Mouse (Mus musculus) bone marrow macrophage, adult 2 months (primary cell): Measurements from ENCODE around the gene Rae1.

Source experiments
- CTCF ChIP-seq: IDR thresholded peaks from 2 replicates; pipeline ENCODE4 v1.5.1; 2012; ENCODE audit warnings: low read depth, mild to moderate bottlenecking, low read length, moderate library complexity
- POLR2A ChIP-seq: IDR thresholded peaks from 2 replicates; pipeline ENCODE4 v1.6.1; 2012; ENCODE audit warnings: mild to moderate bottlenecking, low read depth, low read length, borderline replicate concordance

DNA sequence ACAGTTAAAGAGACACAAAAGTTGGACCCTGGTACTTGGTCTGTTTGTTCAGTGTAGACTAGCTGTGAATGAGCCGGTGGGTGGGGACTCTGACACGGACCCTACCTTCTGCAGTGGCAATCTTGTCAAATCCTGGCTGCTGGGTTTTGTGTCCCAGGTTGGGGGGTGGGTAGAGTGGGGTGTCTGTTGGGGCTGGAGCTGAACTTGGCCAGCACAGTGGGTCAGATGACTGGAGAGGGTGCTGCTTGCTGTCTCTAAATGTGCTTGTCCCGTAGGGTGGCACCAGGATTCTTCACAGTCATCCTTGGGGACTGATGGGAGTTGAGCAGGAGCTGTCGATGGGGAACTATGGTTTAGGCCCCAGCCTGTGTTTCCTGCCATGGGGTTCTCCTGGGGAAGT lies 24.0 kb downstream of the Rae1 start:
- no peak for TF ChIP-seq POLR2A
- no peak for TF ChIP-seq CTCF
